Mouse (Mus musculus) urinary bladder, postnatal 0 days (tissue): ENCODE results near the gene Srsf12. TPM values are rescaled to one million over a fixed set of nuclear protein-coding genes. Genes with fewer than 3 reads are reported as not detected.

Experiments used
- polyA plus RNA-seq: library from polyadenylated mRNA; unstranded; fragments of >200 nt; fragmentation: Nextera tagmentation; extraction: Ambion mirVana; gene quantifications from 2 replicates; pipeline ENCODE4 v1.2.1, GENCODE M21; 2015

The Srsf12 gene
- 0.21 and 0.52 TPM in 2 replicates for polyA plus RNA-seq

DNA sequence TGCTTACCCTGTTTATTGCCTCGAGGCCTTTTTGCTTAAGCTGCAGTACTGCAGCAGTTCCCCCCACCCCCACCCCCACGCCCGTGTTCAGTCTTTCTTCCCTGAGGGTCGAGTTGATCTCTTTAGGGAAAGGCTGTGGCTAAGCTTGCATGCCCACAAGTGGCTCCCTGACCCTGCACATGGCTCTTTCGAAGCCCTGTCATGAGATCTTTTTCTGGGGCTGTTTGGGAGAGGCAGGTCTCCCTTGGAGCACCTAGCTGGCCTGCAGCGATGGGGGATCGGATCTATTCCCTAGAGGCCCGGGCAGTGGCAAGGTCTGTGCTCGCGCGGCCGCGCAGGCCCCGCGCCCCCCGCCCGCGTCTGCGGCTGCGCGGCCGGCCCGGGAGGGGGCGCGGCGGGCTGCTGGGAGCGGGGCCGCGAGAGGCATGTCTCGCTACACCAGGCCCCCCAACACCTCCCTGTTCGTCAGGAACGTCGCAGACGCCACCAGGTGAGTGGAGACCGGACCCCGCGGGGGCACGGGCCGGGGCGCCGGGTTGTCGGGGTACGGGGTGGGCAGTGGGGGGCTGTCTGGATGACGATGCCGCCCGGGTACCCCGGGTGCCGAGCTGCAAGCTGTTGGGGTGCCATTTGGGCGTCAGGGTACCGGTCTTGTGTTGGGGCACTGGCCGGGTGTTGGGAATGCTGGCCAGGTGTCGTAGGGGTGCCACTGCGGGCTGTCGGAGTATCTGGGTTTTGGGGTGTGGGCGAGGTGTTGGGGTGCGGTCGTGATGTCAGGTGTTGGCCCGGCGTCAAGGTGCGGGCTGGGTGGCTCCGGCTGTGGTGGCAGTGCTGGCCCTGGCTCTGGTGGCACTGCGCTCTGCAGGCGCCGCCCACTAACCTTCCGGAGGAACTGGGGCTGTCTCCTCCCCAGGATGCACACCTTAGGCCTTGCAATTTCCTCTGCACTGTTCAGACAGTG is at the start of gene Srsf12:
Gene Srsf12, plus strand, starts transcription at position 111 of the 961 bp plus-strand sequence.

GRCm38 (mm10) chr4:33189735-33190036 is 19.1 kb upstream of the Srsf12 start, which contains the start of gene Pm20d2:
Gene Pm20d2, minus strand, starts transcription at chr4:33189737.

Other genes starting within 250 kb of the Srsf12 start
- gene Rragd, start 226.0 kb upstream of the Srsf12 start, polyA plus RNA-seq: 1.2 and 1.5 TPM in 2 replicates
- 40.0 and 53.3 TPM in 2 replicates for gene Ube2j1, start 177.6 kb upstream of the Srsf12 start, polyA plus RNA-seq
- gene Gabrr2, start 146.0 kb upstream of the Srsf12 start, polyA plus RNA-seq: 0.16 TPM in 1 of 2 replicates, not detected in the other
- not detected in 2 replicates for gene Gabrr1, start 76.5 kb upstream of the Srsf12 start, polyA plus RNA-seq
- 0.63 and 0.97 TPM in 2 replicates for gene Pm20d2, start 19.3 kb upstream of the Srsf12 start, polyA plus RNA-seq
- 53.5 and 58.1 TPM in 2 replicates for gene Pnrc1, start 81.2 kb downstream of the Srsf12 start, polyA plus RNA-seq
- gene Rngtt, start 101.3 kb downstream of the Srsf12 start, polyA plus RNA-seq: 8.5 and 10.3 TPM in 2 replicates